Mouse (Mus musculus): ENCODE data around the gene Stat5b.

Gene Stat5b

DNA sequence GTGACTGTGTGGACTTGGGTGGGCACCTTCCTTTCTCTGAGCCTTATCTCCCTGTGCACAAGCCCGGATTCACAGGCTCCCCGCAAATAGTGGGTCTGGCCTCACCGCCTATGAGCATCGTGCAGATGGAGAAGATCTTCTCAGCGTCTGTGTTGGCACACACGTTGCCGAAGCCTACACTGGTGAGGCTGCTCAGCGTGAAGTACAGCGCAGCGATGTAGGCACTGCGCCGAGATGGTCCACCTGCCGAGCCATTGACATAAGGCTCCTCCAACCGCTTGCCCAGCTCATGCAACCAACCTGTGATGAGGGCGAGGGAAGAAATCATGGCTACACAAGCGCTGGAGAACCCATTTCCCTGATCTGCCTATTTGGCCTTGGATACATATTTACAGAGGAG, 100.4 kb downstream of the Stat5b start:
- in situ Hi-C loops (cut with MboI; ENCODE audit: unreplicated experiment in 2 of 2) = loop anchor here (5.0 to 25.0 kb wide), 2 partner anchors 33 to 112 kb away; partner anchors contain the start of genes Stat5a (in 1 of the 2) and Stat5b (in 1 of the 2)

DNA sequence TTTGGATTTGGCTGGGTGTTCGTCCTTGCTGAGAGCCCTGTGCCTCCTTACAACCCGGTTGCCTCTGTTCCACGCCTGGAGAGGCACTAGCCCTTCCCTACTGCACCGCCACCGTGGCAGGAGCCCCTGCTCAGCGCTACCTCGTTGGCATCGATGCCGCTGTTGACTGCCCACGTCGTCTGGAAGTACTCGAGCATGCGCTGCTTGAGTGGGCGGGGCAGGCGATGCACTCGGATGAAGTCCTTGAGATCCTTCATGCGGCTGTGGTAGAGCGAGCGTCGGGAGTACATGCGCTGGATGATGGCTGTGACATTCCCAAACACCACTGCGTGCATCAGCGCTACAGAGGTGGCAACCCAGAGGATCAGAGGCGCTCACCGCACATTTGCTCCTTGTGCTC, 101.1 kb downstream of the Stat5b start:
- in situ Hi-C loops (cut with MboI; ENCODE audit: unreplicated experiment in 2 of 2) = no loop called here

DNA sequence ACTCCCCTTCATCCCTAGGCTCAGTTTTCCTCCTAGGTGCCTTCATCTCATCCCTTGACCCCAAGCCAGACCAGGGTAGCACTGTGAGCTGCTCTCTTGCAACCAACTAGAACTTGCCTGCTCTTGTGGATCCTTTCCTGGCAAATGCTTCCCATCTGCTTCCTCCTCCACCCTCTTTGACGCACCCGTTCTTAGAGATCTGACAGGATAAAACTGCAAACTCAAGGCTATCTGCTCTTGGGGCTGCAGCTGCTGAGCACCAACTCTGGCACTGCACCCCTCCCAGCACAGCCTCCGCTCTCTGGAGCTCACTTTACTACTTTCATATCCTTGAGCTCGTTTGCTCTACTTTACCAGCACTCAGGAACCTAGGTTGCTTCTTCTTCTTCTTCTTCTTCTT, 101.9 kb downstream of the Stat5b start:
- in situ Hi-C loops (cut with MboI; ENCODE audit: unreplicated experiment in 2 of 2) = no loop called here

DNA sequence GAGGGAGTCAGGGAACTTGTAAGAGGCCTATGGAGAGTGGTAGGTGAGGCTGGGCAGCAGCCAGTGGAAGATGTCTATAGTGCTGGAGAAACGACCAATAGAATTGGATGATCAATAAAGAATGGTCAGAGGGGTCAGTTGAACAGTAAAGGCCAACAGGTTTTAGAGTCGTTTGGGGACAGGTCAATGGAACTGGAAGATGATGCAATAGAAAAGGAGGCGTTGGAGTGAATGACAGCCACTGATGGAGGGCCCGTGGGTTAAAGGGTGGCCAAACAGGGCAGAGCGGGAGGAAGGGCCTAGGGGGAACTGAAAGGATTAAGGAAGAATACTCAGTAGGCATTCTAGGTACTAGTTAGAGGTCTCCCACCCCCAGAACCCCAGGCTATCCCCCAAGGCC, 103.4 kb downstream of the Stat5b start:
- in situ Hi-C loops (cut with MboI; ENCODE audit: unreplicated experiment in 2 of 2) = no loop called here

DNA sequence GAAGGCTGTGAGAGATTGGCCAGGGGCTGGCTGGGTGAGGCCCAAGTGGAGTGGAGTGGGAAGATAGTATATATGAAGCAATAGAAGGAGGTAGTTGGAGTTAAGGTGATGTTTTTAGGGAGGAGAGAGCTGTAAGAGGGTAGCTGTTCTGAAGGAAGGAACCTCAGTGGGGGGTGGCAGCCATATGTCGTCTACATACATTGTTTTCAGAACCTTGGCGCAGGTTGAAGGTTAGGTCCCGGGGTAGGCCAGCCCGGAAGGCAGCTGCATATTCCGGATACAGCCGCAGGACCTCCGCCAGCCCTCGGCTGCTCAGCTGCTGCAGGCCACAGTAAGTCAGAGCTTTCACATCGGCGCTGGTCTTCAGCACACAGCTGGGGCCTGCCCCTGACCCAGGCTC, 104.0 kb downstream of the Stat5b start:
- in situ Hi-C loops (cut with MboI; ENCODE audit: unreplicated experiment in 2 of 2) = no loop called here

DNA sequence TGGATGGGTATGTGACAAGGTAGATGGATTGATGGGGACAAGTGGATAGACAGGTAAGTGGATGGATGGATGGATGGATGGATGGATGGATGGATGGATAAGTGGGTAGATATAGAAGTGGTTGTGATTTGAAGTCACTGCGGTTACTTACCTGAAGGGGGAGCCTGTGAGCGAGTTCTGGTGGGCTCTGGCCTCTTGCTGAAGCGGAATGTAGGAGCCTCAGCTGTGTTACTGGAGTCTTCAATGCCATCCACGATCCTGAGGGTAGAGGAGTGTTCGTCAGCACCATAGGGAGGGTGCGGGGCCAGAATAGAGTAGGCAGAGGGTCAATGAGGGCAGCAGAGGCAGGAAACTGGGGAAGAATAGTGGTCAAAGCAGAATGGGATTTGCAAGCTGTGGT, 105.4 kb downstream of the Stat5b start:
- in situ Hi-C loops (cut with MboI; ENCODE audit: unreplicated experiment in 2 of 2) = no loop called here

DNA sequence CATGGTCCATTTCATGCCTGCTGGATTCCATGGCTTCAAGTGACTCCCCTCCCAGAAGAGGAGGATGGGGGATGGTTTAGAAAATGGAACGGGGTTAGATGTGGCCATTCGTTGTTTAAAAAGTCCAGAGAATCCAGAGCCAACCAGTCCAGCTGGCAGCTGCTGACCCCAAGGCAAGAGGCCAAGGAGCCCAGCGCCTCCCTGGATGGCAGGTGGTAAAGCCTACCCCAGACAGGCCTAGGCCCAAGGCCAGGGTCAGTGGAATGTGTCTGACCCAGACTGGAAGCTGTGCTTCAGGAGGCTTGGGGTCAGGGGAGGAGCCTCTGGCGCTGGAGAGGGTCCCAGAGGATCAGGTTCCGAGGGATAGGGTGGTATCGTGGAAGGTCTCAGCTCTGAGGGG, 109.2 kb downstream of the Stat5b start:
- in situ Hi-C loops (cut with MboI; ENCODE audit: unreplicated experiment in 2 of 2) = no loop called here

DNA sequence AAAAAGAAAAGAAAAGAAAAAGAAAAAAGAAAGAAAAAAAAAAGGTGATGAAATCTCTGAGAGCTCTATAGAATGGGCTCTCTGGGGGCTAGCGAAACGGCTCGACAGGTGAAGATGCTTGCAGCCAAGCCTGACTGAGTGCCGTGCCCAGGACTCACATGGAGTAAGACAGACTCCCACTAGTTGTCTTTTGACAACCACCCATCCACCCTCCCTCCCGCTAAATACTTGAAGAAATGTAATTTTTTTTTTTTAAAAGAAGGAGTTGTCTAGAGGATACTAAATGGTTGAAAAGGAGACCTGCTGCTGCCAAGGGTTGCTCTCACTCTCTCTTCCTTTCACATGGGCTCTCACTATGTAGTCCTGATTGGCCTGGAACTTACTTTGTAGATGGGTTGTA, 111.8 kb downstream of the Stat5b start:
- in situ Hi-C loops (cut with MboI; ENCODE audit: unreplicated experiment in 2 of 2) = no loop called here

DNA sequence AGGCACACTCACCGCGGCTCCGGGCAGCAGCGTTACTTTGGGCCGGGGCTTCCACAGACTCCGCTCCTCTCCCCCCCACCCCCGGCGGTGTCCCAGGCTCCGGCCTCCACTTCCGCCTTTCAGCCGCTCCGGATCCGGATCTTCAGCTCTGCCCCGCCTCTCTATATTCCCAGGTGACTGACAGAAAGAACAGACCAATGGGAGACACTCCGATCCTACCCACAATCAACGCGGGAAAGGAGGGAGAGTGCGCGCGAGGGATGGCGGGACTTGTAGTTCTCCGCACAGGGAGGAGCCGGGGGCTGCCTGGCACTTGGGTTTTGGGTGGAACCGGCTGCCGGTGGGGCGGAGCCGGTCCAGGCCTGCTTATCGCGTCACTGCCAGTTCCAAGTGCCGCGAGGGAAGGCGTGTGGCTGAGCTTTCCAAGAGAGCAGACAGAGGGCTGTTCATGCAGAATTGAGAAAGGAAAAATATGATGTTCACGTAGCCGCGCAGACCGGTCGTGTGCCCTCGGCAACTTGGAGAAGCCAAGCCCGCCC, 112.4 kb downstream of the Stat5b start, which contains the start of gene Rab5c:
Gene Rab5c (minus strand): TSS at position 150 of the 539 bp plus-strand sequence.
- in situ Hi-C loops (cut with MboI; ENCODE audit: unreplicated experiment in 2 of 2) = no loop called here

DNA sequence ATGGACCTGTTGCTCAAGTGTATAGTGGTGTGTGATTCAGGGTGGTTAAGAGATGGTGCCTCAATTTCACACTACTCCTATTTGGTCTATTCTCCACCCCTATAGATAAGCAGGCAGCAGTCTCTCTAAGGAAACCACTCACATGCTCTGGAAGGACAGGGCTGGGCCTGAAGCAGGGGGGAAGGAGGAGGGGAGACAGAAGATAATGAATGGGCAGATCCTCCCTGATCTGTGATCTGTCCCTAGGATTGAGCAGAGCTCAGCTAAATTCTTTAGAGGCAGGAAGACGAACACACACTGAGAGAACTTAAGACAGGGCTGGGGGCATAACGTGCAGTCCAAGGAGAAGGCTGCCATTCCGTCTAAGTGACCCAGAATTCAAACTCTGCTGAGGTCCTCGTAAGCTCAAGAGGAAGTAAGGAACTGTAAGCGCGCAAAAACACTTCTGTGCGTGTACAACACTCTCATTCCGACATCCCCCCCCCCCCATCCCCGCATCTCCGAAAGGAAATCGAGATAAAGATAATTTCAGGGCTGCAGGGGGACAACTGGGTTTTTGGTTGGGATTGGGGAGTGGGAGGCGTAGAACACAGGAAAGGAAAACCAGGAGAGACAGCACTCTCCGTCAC, 113.3 kb downstream of the Stat5b start:
- in situ Hi-C loops (cut with MboI; ENCODE audit: unreplicated experiment in 2 of 2) = no loop called here

DNA sequence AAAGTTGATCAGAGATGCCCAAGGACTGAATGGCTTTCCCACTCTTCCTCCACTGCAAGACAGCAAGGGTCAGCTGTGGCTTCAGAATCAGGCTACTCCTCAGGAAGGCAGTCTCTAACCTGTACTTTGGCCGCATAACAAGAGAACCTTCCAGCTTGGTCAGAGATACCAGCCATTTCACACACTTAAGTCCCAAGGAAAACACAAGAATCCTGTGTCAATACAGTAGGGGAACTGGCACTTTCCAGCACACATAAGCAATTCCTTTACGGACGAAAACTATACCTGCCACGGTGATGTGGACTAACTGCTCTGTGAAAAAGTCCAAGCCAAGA, 113.8 kb downstream of the Stat5b start:
- in situ Hi-C loops (cut with MboI; ENCODE audit: unreplicated experiment in 2 of 2) = no loop called here

DNA sequence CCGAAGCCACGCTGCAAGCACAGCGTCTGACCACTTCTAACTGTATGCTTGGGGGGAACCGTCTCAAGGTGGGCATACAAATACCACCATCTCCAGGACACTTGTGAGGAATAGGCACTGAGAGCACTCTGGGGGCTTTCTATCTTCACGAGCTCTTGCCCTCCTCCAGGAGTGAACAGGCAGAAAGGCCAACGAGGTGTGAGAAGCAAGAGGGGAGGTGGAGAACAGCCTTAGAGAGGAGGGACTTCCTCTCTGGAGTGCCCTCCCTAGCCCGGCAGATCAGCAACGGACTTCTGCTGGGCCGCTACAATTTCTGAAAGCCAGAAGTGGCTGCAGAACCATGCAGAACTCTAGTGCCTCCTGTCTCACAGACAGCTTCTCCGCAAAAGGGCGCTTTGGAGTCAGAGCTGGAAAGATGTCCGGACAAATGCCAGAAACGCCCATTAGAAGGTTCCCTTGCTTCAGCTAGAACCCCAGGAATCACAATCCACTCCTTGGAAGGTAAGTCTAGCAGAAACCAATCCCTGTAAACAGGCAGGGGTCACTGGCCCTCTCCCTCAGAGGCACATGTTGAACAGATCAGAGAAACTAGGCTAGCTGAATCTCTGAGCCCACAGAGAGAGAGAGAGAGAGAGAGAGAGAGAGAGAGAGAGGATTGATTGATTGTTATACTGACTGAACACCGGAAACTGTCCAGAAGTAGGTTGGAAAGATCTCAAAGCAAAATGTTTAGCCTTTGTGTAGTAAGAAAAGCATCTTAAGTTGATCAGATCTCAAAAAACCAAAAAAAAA, 114.4 kb downstream of the Stat5b start:
- in situ Hi-C loops (cut with MboI; ENCODE audit: unreplicated experiment in 2 of 2) = no loop called here

DNA sequence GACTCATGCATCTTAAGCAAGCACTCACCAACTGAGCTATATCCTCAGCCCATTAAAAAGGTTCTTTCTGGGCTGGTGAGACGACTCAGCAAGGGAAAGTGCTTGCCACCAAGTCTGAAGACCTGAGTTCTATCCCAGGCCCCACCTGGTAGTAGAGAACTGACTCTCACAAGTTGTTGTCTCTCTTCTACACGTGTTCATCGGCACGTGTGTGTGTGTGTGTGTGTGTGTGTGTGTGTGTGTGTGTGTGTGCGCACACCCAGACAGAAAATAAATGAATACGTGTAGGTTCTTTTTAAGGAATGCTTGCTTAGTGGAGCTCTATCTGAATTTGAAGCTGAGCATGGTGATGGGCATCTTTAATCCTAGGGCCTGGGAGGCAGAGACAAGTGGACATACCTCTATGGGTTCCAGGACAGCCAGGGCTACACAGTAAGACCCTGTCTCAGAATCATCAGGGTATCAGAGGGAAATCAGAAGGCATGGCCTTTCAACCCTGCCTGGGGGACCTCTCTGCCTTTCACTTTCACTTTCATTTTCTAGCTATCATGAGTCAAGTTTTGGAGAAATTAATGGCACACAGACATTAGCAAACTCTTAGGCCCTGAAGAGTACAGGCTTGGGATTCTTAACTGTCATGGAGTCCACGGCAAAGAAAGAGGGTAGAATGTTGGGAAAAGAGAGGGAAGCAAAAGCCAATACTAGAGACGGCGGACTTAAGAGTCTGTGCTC, 115.2 kb downstream of the Stat5b start:
- in situ Hi-C loops (cut with MboI; ENCODE audit: unreplicated experiment in 2 of 2) = no loop called here
